Mouse (Mus musculus) fibroblast of lung, adult 2 months (primary cell): ENCODE data around the gene Hist1h1d.

ENCODE experiments used
- DNase-seq: peaks from one replicate; pipeline ENCODE4 v3.0.0-alpha.2; 2011; ENCODE audit warnings: low read depth

Gene Hist1h1d

DNA sequence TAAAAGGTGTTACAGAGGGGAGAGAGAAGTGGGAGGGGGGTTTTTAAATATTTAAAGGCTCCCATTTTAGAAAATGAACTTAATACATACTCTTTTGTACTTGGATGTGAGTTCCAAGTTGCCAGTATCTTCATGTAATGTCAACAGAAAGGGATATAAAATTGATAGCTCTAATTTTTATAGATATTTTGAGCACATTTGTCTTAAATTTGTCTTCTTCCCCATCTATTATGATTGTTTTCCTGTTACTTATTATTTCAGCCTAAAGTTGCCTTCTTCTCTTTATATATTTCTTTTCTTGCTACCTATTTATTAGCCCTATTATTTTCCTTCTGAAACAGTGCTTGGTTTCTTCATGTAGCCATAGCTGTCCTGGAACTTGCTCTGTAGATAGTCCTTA is at the start of gene Hist1h1d:
Gene Hist1h1d (plus strand): TSS at position 301 of the 400 bp plus-strand sequence.
- DNase-seq, result no peak

DNA sequence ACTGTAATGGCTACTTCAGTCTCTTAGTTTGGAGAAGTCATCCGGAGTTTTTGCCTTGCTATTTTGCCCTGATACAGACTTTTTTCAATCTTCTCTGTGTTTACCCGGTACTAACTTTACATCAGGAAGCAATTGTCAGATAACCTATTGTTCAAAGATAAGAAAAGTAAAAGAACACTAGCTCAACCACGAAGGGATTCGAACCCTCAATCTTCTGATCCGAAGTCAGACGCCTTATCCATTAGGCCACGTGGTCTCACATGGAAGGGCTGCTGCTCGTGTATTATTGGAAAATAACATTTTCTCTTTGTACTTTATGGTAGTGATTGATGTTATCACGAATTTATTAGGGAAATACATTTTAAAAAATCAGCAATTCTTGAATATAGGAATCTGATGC is 49.3 kb upstream of the Hist1h1d start:
- DNase-seq, result no peak

DNA sequence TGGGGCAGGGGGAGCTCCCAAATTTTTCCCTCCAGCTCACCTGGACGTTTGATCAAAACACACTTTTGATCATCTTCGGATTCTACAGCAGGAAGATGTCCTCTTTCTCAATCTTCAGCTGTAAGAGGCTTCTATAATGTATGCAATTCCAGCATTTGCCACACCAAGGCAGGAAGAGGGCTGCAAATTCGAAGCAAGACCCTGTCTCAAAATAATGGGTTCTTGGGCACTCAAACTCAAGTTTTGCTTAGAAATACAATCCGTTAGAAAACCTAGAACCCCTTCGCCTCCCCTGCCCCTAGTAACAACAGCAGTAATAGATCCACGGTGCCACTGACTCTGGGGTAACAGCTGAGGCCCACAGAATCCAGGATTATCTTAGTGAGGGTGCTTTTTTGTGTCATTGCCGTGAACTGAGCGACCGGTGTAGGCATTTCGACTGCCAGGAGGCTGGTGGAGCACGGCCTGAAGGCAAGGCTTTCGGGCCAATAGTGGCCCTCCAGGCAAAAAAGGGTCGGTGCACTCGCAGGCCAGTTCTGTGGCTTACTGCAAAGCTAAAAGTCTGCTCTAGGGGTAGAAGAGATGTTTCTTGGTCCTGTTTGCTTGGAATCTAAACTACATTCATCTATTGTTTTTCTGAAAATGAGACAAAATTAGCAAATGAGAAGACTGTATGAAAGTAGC is 47.3 kb upstream of the Hist1h1d start:
- DNase-seq, result no peak

DNA sequence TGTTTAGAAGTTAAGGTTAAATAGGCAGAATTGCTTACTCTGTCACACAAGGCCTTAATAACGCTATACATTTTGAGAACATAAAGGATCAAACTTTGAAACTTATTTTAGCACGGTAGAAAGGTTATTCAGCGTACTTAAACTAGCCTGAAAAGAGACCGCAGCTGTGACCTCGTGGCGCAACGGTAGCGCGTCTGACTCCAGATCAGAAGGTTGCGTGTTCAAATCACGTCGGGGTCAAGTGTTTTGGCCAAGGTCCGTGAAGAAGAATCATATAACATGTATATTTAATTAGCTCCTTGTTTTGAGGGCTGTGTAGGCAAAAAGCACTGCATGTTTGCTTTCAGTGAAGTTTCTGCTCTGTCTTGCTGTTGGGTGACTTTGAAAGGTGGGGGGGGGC is 46.7 kb upstream of the Hist1h1d start:
- DNase-seq, result no peak

DNA sequence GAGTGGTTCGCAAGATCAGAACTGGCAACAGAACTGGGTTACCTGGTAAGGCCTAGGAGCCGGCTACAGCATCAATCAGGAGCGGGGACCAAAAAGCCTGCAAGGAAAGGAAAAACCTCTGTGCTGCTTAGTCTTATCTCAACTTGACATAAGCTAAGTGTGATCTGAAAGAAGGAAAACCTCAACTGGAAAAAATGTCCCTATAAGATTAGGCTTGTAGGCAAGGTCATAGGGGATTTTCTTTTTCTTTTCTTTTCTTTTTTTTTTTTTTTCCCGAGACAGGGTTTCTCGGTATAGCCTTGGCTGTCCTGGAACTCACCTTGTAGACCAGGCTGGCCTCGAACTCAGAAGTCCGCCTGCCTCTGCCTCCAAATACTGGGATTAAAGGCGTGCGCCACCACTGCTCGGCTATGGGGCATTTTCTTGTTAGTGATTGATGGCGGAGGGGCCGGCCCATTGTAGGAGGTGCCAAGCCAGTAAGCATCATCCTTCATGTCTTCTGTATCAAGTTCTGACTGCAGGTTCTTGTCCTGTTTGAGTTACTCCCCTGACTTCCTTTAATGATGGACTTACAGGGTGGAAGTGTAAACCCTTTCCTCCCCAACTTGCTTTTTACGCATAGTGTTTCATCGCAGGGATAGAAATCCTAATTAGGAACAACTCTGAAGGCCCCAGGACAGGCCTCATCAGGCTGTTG is 46.1 kb upstream of the Hist1h1d start:
- no peak for DNase-seq

DNA sequence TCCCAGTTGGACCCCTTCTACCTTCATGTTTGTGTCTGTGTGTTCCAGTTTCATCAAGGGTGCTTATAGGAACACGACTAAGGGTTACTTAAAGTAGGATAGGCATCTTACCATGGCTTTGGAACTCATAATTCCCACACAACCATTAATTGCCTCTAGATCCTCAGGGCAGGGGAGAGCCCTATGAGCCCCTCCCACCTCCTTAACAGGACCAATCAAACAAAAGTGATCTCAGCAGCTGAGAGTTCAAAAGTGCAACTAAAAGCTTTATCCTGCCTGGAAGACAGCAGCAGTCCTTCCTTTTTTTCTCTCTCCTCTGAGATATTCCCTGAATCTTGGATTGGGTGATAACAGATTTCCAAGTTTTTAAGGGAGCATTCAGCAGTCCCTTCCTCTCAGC is 42.9 kb upstream of the Hist1h1d start:
- DNase-seq, result no peak

DNA sequence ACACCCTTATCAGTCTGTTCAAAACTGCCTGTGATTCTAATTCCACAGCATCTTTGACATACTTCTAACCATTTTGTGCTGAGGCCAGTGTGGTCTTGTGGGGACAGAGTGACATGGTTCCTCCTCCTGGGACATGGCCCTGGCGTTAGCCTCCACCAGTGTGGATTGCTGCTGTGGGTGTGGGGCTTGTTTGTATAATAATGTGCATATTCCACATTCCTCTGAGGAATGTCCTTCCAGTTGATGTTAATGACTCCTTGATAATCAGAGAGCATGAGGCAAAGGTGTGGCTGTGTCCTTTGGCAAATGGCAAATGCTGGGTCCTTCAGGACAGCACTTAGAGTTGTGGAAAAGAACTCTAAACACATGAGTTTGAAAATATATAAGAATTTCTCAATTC is 39.5 kb upstream of the Hist1h1d start:
- no peak for DNase-seq

DNA sequence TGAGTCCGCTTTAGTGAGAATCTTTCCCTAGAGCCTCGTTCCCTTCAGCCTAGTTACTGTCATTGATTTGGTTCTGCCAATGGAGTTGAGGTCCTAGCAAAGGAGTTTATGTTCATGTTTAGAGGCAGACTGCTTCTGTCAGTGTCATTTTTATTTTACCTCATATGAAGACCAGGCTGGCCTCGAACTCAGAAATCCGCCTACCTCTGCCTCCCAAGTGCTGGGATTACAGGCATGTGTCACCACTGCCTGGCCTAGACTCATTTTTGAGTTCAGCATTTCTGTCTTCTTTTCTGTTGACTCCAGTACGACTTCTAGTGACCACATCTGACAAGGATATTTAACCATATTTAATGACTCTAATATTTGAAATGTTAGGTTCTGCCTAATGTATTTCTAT is 37.8 kb upstream of the Hist1h1d start:
- DNase-seq, result no peak

DNA sequence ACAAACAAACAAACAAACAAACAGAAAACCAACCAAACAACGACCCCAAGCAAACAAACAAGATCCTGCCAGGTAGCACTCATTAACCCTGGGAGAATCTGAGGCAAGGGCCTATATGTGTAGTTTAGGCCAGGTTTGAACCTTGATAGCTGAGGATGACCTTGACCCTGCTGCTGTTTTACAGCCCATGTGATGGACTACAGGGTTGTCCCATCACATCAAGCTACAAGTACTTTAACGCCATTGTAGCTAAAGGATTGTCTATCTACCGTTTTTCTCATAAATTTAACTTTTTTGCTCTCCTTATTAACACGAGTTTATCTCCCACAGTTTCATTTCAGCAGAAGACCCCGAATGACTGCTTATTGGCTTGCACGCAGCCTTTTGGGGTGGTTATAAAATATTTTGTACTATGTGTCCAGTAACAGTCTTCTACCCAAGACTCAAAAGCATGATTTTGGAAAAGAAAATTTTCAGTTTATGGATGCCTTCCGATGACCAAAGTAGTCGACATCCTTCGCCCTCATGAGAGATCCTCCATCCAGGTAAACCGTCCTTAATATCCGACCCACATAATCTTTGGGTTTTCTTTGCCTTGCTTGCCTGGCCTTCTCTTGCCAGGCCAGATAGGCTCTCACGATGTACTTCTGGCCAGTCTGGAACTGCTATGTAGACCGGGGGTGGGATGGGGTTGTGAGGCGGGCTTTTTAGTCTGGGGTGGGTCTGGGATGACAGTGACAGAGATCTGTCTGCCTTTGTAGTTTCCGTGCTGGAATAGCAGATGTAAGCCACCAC is 37.0 kb upstream of the Hist1h1d start:
- DNase-seq, result no peak

DNA sequence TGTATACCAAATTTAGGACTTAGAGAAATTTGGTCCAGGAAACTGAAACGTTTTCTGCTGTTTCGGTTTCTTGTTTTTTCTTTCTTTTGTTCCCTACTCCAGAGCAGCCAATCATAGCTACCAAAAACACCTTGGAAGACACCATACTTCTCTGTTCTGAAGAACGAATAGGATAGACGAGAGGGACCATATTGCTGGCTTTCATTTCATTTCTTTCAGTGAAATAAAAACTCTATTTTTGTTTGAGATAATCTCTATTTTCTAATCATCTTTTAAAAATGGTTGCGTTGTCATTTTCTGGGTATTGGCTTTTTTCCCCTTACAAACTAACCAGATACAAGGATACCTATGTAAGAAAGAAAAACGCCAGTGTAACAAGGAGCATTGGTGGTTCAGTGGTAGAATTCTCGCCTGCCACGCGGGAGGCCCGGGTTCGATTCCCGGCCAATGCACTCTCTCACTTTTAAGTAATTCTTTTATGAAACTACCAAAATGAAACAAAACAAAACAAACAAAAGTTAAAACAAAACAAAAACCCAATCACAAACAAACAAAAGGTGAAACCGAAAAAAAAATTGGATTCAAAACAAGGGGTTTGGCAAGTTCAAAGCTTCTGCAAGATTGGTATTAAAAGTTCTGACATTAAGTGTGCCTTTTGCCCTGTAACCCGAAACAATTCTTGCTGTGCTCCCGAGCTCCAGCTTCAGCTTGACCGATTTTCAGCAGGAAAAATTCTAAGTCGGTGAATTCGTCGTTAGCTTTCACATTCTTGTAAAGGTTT is 36.0 kb upstream of the Hist1h1d start:
- DNase-seq, result peak; percentile 60

DNA sequence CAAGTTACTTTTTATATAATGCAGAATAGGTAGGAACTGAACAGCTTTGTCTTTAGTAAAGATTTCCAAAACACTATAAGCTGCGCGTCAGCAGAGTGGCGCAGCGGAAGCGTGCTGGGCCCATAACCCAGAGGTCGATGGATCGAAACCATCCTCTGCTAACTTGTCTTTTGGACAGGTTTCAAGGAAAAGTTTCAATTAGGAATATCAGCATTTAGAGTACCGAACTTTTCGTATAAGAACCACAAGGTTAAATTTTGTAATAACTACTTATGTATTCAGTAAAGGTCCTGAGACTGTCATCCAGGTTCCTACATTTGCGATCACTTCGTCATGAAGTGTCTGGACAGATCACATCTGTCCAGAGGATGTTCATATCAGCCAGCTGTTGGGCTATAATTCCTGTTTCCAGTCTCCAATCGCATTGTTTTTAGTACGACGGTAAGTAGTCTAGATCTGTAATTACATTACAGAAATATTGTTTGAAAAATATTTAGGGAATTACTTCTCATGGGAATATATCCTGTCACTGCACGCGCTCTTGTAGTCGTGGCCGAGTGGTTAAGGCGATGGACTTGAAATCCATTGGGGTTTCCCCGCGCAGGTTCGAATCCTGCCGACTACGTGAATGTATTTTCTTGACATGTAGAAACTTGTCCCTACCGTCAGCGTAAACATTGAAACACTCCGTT is 35.3 kb upstream of the Hist1h1d start:
- DNase-seq, result peak; percentile 68

DNA sequence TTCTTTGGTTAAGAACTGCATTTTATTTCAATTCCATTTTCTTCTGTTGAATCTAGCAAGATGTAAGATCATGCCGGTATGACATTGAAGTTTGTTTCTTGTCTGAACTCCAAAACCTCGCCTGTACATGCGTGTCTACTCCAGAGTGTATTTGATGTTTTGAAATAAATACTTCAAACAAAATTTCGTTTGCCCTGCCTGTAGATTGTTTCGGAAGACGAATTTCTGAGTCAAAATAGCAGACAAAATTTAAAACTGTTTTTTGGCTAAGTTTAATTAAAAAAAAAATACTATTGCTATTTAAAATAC is 34.8 kb upstream of the Hist1h1d start:
- no peak for DNase-seq

DNA sequence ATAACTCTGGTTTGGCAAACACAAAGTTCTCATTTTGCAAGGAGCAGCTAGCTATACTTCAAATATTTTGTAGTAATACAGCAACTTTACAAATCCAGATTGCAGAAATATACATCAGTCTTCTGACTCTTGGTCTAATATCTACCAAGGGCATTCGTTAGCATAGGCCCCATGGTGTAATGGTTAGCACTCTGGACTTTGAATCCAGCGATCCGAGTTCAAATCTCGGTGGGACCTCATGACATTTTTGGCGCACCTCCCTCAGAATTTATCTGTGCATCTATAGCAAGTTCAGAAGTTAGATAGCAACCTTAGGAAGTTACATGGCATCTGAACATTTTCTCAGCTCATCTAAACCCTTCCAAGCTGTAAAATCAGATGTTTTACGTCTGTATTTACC is 34.2 kb upstream of the Hist1h1d start:
- peak; percentile 73 for DNase-seq

DNA sequence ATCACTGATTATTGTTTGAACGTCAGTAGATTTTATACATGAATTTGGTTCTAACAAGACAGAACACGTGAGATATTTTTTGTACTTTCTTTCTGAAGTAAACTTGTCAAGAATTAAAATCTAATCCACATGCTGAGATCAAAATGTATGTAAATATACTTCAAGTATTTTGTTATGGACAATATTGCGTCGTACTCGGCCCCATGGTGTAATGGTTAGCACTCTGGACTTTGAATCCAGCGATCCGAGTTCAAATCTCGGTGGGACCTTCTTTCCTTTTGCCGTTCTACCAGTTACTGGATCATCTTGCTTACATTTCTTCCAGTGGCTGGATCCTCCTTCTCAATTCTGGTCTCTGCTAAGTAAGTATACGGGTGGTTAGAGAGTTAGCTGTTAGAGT is 33.6 kb upstream of the Hist1h1d start:
- DNase-seq, result no peak

DNA sequence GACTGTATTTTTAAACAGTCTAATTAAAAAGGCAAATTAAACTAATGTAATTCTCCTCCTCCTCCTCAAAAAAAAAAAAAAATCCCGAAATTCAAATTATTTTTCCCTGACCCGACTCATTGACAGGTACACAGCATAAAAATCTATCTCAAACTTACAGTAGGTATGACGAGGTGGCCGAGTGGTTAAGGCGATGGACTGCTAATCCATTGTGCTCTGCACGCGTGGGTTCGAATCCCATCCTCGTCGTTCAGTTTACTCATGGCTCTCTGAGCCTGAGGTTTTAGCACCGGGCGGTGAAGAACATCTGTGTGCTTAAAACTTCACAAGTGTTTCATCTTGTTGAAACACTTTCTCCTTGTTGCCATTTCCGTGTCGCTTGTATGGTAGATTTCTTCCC is 31.4 kb upstream of the Hist1h1d start:
- DNase-seq, result peak; percentile 60

DNA sequence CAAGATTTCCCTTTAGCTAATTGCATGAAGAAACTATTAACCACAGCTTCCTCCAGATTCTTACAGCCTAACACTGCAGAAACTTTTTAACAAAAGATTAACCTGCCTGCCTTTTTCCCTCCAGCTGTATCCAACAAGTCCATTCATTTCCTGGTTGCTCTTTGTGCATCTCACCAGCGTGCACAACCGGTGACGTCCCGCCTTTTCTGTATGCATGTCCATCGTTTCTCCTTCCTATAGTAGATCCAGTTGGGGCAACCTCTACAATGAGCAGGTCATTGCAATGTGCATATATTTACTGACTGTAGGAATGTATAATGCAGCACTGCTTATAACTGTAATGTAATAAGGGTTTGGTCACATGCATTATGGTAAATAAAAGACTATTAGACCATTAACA is 29.1 kb upstream of the Hist1h1d start:
- DNase-seq, result no peak

DNA sequence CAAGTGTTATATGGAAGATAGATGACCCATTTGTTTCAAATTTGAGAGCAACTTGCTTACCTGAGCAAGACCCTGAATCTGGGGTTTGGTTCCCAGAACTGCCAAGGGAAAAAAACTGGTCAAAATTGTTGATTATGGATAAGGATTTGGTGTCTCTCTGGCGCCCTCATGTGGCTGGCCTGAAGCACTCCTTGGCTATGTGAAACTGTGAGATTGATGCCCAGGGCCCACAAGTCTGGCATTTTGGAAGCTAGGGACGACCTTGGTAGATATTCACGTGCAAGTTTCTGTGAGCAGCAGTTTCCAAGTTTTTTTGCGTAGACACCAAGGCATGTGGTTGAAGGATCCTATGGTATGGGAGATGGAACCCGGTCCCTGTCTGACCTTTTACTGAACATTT is 28.4 kb upstream of the Hist1h1d start:
- peak; percentile 67 for DNase-seq

DNA sequence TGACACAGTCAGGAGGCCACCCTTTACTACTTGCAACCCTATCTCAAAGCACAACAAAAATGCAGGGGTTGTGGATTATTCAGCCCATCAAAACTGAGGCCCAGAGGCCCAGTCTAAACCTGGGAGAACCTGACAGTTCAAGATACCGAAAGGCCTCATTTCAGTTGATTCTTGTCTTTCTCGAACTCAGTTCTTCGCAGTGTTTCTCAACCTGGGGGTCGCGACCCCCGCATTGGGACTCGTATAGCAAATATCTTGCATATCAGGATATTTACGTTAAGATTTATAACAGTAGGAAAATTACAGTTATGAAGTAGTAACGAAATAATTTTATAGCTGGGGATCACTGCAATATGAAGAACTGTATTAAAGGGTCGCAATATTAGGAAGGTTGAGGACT is 27.2 kb upstream of the Hist1h1d start:
- DNase-seq, result no peak

DNA sequence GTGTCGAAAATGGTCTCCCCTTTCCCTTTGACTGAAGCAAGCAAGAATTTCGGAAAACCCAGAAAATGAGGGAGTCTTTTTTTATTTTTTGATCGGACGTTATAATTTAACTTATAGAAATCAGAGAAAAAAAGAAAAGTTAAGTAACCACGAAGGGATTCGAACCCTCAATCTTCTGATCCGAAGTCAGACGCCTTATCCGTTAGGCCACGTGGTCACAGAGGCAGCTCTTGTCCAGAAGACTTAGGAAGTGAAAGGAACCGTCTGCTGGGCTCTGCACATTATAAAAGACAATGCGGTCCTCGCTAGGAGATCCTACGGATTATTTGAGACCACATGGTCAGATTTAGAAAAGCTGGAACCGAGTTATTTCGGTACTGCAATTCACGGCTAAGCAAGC is 26.8 kb upstream of the Hist1h1d start:
- DNase-seq, result peak; percentile 79

DNA sequence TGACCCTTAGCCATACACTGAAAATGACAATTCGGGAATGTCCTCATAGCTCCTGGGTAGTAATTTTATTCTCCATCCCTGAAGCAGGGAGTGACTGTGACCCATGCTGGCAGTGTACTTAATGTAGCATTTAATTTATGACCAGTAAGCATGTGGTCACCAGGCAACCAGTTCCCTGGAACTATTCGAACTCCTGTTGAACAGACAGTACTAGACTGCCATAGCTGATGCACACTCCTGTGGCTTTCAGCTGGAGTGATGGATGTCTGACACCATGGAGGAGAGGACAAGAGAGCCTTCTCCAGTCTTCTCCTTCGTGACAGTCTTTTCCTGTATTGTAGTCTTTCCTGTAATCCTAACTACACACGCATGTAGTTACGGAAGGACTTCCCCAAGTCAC is 24.1 kb upstream of the Hist1h1d start:
- no peak for DNase-seq

DNA sequence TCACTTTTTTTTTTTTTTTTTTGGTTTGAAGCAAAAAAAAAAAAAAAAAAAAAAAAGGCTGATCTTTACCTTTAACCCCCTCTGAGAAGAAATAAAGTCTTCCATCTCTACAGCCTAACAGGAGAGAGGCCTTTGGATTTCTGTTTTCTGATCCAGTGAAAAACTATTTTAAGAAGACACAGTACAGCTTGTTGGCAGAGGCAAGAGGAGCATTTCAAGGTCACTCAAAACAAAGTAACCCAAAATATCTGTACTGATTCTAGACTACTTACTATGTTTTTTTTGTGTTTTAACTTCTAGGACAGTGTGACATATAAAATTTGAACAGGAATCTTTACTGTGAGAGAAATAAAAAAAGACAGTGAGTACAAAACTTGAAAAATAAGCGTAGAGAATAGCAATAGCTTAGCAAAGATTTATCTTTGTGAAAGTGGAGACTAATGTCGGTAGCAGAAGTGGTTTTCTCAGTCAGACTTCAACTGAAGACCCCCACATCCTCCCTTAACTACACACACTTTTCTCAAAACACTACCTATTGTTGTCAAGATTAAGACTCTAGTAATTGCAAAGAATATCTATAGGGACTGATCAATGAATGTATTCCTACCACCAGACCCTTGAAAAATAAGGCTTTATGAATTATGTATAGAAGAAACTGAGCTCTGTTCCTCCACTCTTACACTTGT is 23.4 kb upstream of the Hist1h1d start:
- DNase-seq, result no peak
